Mouse (Mus musculus) B cell, adult 2 months (primary cell): ENCODE results near the gene Ankrd39.

ENCODE experiments used
- DNase-seq, 2 experiments: peaks; one replicate each; pipeline ENCODE4 v3.0.0; 2022

Ankrd39 gene

DNA sequence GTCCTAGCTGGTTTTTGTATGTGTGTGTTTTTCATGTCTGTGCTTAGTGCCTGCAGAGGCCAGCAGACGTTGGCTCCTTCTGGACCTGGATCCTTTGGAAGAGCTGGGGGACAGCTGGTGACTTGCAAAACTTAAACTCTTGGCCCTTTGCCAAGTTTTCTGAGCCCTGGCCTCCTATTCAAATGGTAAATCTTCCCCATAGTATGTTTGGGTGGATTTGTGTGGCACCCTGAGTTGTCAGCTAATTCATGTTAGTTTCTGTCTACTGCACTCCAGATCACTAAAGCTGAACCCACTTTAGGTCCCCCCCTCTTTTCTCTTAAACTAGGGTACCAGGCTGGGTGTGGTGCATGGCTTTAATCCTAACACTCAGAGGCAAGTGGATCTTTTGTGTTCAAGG lies 18.9 kb downstream of the Ankrd39 start:
- no peak for DNase-seq

- no peak for DNase-seq
Observed at GRCm38 (mm10) chr1:36526903-36527302, 20.3 kb downstream of the Ankrd39 start.

- DNase-seq, result no peak
Observed at GRCm38 (mm10) chr1:36525774-36526173, 21.5 kb downstream of the Ankrd39 start.

- DNase-seq, result no peak
Observed at GRCm38 (mm10) chr1:36524058-36524457, 23.2 kb downstream of the Ankrd39 start.

- no peak for DNase-seq
Observed at GRCm38 (mm10) chr1:36523332-36524013, 23.8 kb downstream of the Ankrd39 start.

GRCm38 (mm10) chr1:36522210-36522609 lies 25.0 kb downstream of the Ankrd39 start:
- DNase-seq, result no peak

- no peak for DNase-seq
Observed at GRCm38 (mm10) chr1:36519626-36520025, 27.6 kb downstream of the Ankrd39 start.

DNA sequence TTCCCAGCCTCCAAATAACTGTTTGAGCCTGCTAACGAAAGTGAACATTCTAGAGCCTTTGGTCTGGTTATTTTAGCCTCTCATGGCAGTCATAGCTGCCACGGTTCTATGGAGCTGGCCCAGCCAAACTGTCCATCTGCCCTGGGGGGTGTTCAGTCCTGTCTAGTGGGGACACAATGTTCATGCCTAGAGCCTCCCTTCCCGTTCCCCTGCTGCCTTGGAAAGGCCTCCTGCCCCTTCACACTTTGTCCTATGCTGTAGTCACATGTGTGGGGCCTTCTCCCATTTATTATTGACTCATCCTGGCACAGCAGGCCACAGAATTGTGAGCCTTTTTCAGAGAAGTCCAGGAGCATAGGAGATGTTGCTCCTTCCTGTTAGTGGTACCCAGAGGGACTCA lies 29.0 kb downstream of the Ankrd39 start:
- no peak for DNase-seq

GRCm38 (mm10) chr1:36513718-36514117 lies 33.5 kb downstream of the Ankrd39 start:
- no peak for DNase-seq

DNA sequence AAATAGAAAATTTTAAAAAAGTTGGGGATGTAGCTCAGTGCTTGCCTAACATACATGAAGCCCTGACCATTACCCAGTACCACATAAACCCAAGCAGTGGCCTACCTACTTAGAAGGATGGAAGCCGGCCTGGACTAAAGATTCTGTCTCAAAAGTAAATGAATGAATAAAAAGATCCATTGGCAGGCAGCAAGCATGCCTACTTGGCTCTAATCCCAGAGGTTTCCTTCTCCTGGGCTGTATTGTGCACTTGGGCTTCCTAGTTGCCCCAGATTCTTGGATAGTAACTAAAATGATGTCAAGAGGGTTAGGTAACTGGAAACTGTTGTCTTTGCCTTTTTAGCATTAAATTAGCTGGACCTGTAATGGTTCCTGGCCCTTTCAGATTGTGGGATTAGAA lies 33.9 kb downstream of the Ankrd39 start:
- DNase-seq, result no peak

DNA sequence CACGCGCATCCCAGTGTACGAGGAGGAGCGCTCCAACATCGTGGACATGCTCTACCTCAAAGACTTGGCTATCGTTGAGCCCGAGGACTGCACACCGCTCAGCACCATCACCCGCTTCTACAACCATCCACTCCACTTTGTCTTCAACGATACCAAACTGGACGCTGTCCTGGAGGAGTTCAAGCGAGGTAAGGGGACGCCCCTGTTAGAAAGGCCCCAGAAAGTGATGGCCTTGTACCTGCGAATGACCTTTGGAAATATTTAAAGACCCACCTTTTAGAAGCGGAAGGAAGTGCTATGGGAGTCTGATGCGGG lies 34.3 kb downstream of the Ankrd39 start:
- DNase-seq, result no peak

- peak; percentile 57 to 65 for DNase-seq
Observed at GRCm38 (mm10) chr1:36512089-36512965, 34.9 kb downstream of the Ankrd39 start.

- peak; percentile 99 to 100 for DNase-seq
Observed at GRCm38 (mm10) chr1:36511289-36512021, 35.8 kb downstream of the Ankrd39 start, which contains the start of gene Cnnm3. TSS of gene Cnnm3 (plus strand) at chr1:36511867.

GRCm38 (mm10) chr1:36508238-36508637 lies 39.0 kb downstream of the Ankrd39 start:
- no peak for DNase-seq

- DNase-seq, result peak; percentile 84 to 86
Observed at GRCm38 (mm10) chr1:36501261-36501660, 46.0 kb downstream of the Ankrd39 start.

DNA sequence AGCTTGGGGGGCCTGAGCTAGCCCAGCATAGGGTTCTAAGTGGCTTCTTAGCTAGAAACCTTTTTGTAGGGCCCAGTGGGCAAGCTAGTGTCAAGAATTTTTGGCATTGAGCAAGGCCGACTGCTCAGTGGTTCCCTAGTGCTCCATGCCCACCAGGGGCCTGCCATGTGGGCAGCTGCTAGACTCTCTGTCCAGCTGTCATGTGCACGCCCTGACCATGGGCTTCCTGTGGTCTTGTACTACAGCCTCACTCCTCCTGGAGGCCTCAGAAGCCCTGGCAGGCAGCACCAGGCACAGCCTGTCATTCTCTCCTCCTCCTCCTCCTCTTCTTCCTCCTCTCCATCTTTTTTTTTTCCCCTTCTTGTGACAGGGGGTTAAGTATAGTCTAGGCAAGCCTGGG lies 49.9 kb downstream of the Ankrd39 start:
- no peak for DNase-seq

GRCm38 (mm10) chr1:36496719-36497118 lies 50.5 kb downstream of the Ankrd39 start:
- no peak for DNase-seq

DNA sequence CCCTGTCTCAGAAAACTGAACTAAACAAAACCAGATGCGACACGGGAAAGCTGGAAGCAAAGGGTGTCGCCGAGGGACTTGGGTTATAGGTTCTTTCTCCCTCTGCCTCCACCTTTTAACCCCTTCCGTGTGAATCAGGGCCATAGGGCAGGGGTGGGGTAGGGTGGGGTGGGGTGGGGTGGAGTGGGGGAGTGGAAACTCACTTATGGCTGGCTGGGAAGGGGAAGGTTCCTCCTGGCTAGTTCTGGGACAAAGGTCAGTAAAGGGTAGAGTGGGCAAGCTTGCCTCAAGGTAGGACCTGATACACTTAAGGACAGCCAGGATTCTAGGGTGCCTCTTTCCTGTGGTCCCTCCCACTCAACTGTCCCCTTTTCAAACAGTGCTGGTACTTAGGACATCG lies 53.9 kb downstream of the Ankrd39 start:
- DNase-seq, result no peak

- DNase-seq, result no peak
Observed at GRCm38 (mm10) chr1:36492416-36493139, 54.7 kb downstream of the Ankrd39 start.

- DNase-seq, result no peak
Observed at GRCm38 (mm10) chr1:36489661-36490060, 57.6 kb downstream of the Ankrd39 start.
